Mouse (Mus musculus): ENCODE results near the gene Olfr692. TPM values are rescaled to one million over a fixed set of nuclear protein-coding genes. Genes with fewer than 3 reads are reported as not detected.
"Not testable (repeated sequence)": the region's sequence is repeated elsewhere in the genome, so short reads cannot be mapped to it uniquely, and the experiment has no call there.

The Olfr692 gene
- not detected in 2 replicates for polyA plus RNA-seq (2015; fragmentation: Nextera tagmentation; extraction: Ambion mirVana)

- no peak within 1 kb of the TSS for H3K4me3 ChIP-seq
- no peak for ATAC-seq (ENCODE audit: low FRiP score, low read depth)
- H3K27me3 ChIP-seq = no peaks in the 10 kb centered on the region
- no peaks in the 10 kb centered on the region for H3K9me3 ChIP-seq
- H3K9ac ChIP-seq = no peak within 1 kb of the TSS
- H3K4me2 ChIP-seq (replicated peaks) = no peak within 1 kb of the TSS
- H3K27ac ChIP-seq = no peak within 1 kb of the TSS
- 81% methylated on average over 1 of the region's 1 CpGs for WGBS
- peaks cover 8% of the 10 kb centered on the region for H3K36me3 ChIP-seq
- H3K4me1 ChIP-seq = no peaks in the 10 kb centered on the region
Observed at GRCm38 (mm10) chr7:105367930-105368329, at the start of gene Olfr692. TSS of gene Olfr692 (plus strand) at chr7:105368230.

GRCm38 (mm10) chr7:105325302-105325701, 42.7 kb upstream of the Olfr692 start:
- no peaks in the 10 kb centered on the region for H3K27me3 ChIP-seq
- no peak for ATAC-seq (ENCODE audit: low FRiP score, low read depth)
- no peaks in the 10 kb centered on the region for H3K9me3 ChIP-seq
- no peak overlapping the region for H3K9ac ChIP-seq
- no peak overlapping the region for H3K4me2 ChIP-seq (replicated peaks)
- no peak overlapping the region for H3K4me3 ChIP-seq
- H3K36me3 ChIP-seq = no peaks in the 10 kb centered on the region
- H3K27ac ChIP-seq = no peak overlapping the region
- H3K4me1 ChIP-seq = no peaks in the 10 kb centered on the region
- WGBS = 70% methylated on average over 2 of the region's 2 CpGs

GRCm38 (mm10) chr7:105334004-105334403, 34.0 kb upstream of the Olfr692 start, which contains the start of gene Olfr690:
TSS of gene Olfr690 (minus strand) at chr7:105334104.
- Histone ChIP-seq H3K4me2 (replicated peaks) (no peak within 1 kb of the TSS), H3K27me3 (no peaks in the 10 kb centered on the region), H3K9me3 (no peaks in the 10 kb centered on the region), H3K9ac (no peak within 1 kb of the TSS), H3K4me3 (no peak within 1 kb of the TSS), H3K27ac (no peak within 1 kb of the TSS), H3K4me1 (no peaks in the 10 kb centered on the region), H3K36me3 (no peaks in the 10 kb centered on the region)
- 83% methylated on average over 1 of the region's 1 CpGs for WGBS
- no peak for ATAC-seq (ENCODE audit: low FRiP score, low read depth)

GRCm38 (mm10) chr7:105342170-105342569, 25.9 kb upstream of the Olfr692 start, which contains the start of gene Olfr691:
TSS of gene Olfr691 (minus strand) at chr7:105342270.
- Histone ChIP-seq H3K27me3 (no peaks in the 10 kb centered on the region), H3K4me1 (no peaks in the 10 kb centered on the region), H3K27ac (no peak within 1 kb of the TSS), H3K36me3 (no peaks in the 10 kb centered on the region), H3K9ac (no peak within 1 kb of the TSS), H3K4me2 (replicated peaks) (no peak within 1 kb of the TSS), H3K9me3 (no peaks in the 10 kb centered on the region), H3K4me3 (no peak within 1 kb of the TSS)
- no peak for ATAC-seq (ENCODE audit: low FRiP score, low read depth)
- 49% methylated on average over 1 of the region's 1 CpGs for WGBS

DNA sequence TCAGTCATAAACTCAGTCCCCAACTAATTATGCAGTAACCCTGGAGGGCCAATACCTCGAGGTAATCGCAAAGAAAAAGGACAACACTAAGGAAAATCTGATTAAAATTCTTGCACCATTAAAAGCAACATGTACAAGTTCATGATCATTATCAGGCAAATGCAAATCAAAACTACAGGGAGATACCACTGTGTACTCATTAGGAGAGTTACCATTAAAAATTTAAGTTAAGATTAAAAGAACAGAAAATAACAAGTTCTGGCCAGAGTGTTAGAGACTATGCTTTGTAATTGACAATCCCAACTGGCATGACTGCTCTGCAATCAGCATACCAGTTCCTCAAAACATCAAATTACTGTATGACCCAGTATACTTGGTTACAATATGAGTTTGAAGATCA, 25.3 kb upstream of the Olfr692 start:
- WGBS = 70% methylated on average over 2 of the region's 2 CpGs
- H3K4me3 ChIP-seq = no peak overlapping the region
- no peaks in the 10 kb centered on the region for H3K36me3 ChIP-seq
- no peak for ATAC-seq (ENCODE audit: low FRiP score, low read depth)
- H3K27ac ChIP-seq = no peak overlapping the region
- no peak overlapping the region for H3K9ac ChIP-seq
- H3K27me3 ChIP-seq = no peaks in the 10 kb centered on the region
- H3K4me2 ChIP-seq (replicated peaks) = no peak overlapping the region
- H3K9me3 ChIP-seq = no peaks in the 10 kb centered on the region
- H3K4me1 ChIP-seq = no peaks in the 10 kb centered on the region

DNA sequence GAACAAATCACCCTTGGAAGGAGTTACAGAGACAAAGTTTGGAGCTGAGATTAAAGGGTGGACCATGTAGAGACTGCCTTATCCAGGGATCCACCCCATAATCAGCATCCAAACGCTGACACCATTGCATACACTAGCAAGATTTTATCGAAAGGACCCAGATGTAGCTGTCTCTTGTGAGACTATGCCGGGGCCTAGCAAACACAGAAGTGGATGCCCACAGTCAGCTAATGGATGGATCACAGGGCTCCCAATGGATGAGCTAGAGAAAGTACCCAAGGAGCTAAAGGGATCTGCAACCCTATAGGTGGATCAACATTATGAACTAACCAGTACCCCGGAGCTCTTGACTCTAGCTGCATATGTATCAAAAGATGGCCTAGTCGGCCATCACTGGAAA, 12.0 kb upstream of the Olfr692 start:
- WGBS = no CpG with 5 or more reads among the region's 5 CpGs
- H3K36me3 ChIP-seq; H3K9me3 ChIP-seq; H3K27ac ChIP-seq; H3K4me3 ChIP-seq; H3K4me1 ChIP-seq; H3K4me2 ChIP-seq (replicated peaks); H3K9ac ChIP-seq; H3K27me3 ChIP-seq; ATAC-seq (ENCODE audit: low FRiP score, low read depth): not testable (repeated sequence)

- not testable (repeated sequence) for H3K4me1 ChIP-seq; ATAC-seq (ENCODE audit: low FRiP score, low read depth); H3K4me2 ChIP-seq (replicated peaks); H3K4me3 ChIP-seq; H3K27me3 ChIP-seq; H3K9me3 ChIP-seq; H3K27ac ChIP-seq; H3K9ac ChIP-seq; H3K36me3 ChIP-seq
- WGBS = 100% methylated on average over 1 of the region's 2 CpGs
Observed at GRCm38 (mm10) chr7:105356487-105356886, 11.5 kb upstream of the Olfr692 start.

DNA sequence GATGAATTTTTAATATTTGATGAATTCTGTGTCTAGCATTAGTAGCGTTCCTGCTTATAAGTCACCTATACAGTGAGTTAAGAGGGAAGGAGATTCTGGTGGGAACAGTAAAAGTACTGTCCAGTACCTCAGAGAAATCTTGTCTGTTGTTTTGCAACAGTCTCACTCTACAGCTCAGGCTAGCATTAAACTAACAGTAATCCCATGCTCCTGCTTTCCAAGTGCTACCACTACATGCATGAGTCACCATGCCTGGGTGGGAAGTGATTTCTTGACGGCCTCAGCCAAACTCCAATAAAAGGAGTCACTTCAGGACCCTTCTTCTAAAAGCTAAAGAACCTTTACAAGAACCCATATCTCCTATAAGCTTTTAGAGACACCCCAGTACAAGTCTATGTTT, 6.3 kb upstream of the Olfr692 start:
- WGBS = 84% methylated on average over 2 of the region's 2 CpGs
- no peak for ATAC-seq (ENCODE audit: low FRiP score, low read depth)

GRCm38 (mm10) chr7:105367268-105367667, 762 bp upstream of the Olfr692 start:
- H3K9me3 ChIP-seq = no peaks in the 10 kb centered on the region
- no peak overlapping the region for H3K9ac ChIP-seq
- ATAC-seq (ENCODE audit: low FRiP score, low read depth) = no peak
- peaks cover 8% of the 10 kb centered on the region for H3K36me3 ChIP-seq
- H3K27me3 ChIP-seq = no peaks in the 10 kb centered on the region
- no peak overlapping the region for H3K4me2 ChIP-seq (replicated peaks)
- H3K4me1 ChIP-seq = no peaks in the 10 kb centered on the region
- 73% methylated on average over 5 of the region's 5 CpGs for WGBS
- H3K4me3 ChIP-seq = no peak overlapping the region
- no peak overlapping the region for H3K27ac ChIP-seq

More for the DNA sequence above, 6.3 kb upstream of the Olfr692 start:
- Histone ChIP-seq H3K9me3 (no peaks in the 10 kb centered on the region), H3K4me1 (no peaks in the 10 kb centered on the region), H3K4me3 (no peak overlapping the region), H3K4me2 (replicated peaks) (no peak overlapping the region), H3K27ac (no peak overlapping the region), H3K36me3 (no peaks in the 10 kb centered on the region), H3K27me3 (no peaks in the 10 kb centered on the region), H3K9ac (no peak overlapping the region)

DNA sequence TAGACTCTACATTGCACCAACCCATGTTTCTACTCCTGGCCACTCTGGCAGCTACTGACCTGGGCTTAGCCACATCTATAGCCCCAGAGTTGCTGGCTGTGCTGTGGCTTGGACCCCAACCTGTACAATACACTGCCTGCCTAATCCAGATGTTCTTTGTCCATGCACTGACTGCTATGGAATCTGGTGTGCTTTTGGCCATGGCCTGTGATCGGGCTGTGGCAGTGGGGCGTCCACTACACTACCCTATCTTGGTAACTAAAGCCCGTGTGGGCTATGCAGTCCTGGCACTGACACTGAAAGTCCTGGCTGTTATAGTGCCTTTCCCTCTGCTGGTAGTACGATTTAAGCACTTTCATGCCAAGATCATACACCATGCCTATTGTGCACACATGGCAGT, 491 bp downstream of the Olfr692 start:
- 93% methylated on average over 4 of the region's 4 CpGs for WGBS
- no peaks in the 10 kb centered on the region for H3K9me3 ChIP-seq
- peaks cover 12% of the 10 kb centered on the region for H3K36me3 ChIP-seq
- H3K4me2 ChIP-seq (replicated peaks) = no peak overlapping the region
- H3K27ac ChIP-seq = no peak overlapping the region
- no peaks in the 10 kb centered on the region for H3K4me1 ChIP-seq
- ATAC-seq (ENCODE audit: low FRiP score, low read depth) = no peak
- no peak overlapping the region for H3K4me3 ChIP-seq
- no peak overlapping the region for H3K9ac ChIP-seq
- H3K27me3 ChIP-seq = no peaks in the 10 kb centered on the region

DNA sequence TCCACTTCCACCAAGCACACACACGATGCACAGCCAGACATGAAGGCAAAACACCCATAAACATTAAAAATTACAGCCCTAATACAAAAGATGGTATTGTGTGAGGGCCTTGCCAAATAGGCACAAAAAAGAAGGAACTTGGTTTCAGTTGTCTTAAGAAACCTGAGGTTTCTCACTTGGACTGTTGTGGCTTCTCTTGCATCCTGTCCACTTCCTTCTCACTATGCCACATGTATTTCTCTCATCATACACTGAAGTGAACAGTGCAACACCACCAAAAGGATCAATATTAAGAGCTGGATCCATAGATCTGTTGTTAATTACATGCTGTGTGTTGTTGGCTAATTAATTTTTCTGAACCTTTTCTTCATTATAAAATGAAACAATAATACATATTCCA, 4.9 kb downstream of the Olfr692 start:
- Histone ChIP-seq H3K4me1 (no peaks in the 10 kb centered on the region), H3K36me3 (peaks cover 48% of the 10 kb centered on the region), H3K27me3 (no peaks in the 10 kb centered on the region), H3K27ac (no peak overlapping the region), H3K4me2 (replicated peaks) (no peak overlapping the region), H3K9ac (no peak overlapping the region), H3K9me3 (no peaks in the 10 kb centered on the region), H3K4me3 (no peak overlapping the region)
- no peak for ATAC-seq (ENCODE audit: low FRiP score, low read depth)
- WGBS = 68% methylated on average over 1 of the region's 1 CpGs

DNA sequence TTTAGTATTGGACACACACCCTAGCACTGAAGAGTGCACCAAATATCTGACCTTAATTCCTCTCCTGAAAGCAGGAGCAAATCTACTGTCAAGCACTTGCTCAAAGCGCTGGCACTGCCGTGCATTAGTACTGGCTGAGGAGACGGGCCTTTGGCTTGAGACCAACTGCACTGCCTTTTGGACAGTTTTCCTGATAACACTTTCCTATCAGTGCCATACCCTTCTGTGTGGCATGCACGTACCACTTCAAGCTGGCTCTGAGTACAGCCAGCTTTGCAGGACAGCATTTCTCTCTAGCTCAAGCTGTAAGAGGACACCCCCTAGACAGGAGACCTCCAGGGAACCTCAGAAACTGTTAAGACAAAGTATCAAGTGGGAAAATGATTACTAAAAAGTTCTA, 5.5 kb downstream of the Olfr692 start:
- Histone ChIP-seq H3K4me1 (no peaks in the 10 kb centered on the region), H3K36me3 (peaks cover 54% of the 10 kb centered on the region), H3K4me3 (no peak overlapping the region), H3K9me3 (no peaks in the 10 kb centered on the region), H3K9ac (no peak overlapping the region), H3K27ac (no peak overlapping the region), H3K27me3 (no peaks in the 10 kb centered on the region), H3K4me2 (replicated peaks) (no peak overlapping the region)
- WGBS = 94% methylated on average over 4 of the region's 4 CpGs
- ATAC-seq (ENCODE audit: low FRiP score, low read depth) = no peak

DNA sequence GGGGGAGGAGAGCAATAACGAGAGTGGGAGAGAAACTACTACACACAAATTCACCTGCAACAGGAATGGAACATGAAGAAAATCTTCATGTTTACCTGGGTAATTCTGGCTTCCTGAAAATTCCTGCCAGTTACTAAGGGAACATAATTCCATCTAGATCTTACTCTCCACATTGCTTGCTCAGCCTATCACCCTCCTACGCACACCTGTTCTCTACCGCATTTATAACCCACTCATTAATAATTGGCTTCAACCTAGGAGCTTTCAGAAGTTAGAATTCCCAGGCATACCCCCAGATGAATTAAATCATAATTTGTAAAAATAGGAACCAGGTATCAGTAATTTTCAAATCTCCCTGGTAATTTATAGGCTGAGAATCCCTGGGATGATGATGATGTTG, 5.9 kb downstream of the Olfr692 start:
- no peak for ATAC-seq (ENCODE audit: low FRiP score, low read depth)
- peaks cover 58% of the 10 kb centered on the region for H3K36me3 ChIP-seq
- no peaks in the 10 kb centered on the region for H3K4me1 ChIP-seq
- H3K27ac ChIP-seq = no peak overlapping the region
- no peak overlapping the region for H3K4me3 ChIP-seq
- no peaks in the 10 kb centered on the region for H3K9me3 ChIP-seq
- H3K27me3 ChIP-seq = no peaks in the 10 kb centered on the region
- no peak overlapping the region for H3K4me2 ChIP-seq (replicated peaks)
- WGBS = 94% methylated on average over 3 of the region's 3 CpGs
- H3K9ac ChIP-seq = no peak overlapping the region

Measured in limb, embryonic 13.5 days (tissue).